Mouse (Mus musculus) midbrain, embryonic 11.5 days (tissue): ENCODE data around the gene Gm20425. TPM values are rescaled to one million over a fixed set of nuclear protein-coding genes. Genes with fewer than 3 reads are reported as not detected.

ENCODE experiments used
- ATAC-seq: fragments of 200-750 bp; cut with Nextera tagmentation; 2 replicates; pipeline ENCODE4 v1.8.0; 2017; ENCODE audit warnings: moderate TSS enrichment, moderate library complexity; ENCODE audit not compliant: low FRiP score
- DNase-seq: peaks from one replicate; pipeline ENCODE4 v3.0.0; 2015; ENCODE audit warnings: low spot score; ENCODE audit errors: missing footprints
- H3K27ac ChIP-seq: fragments of 300-500 bp; sonication (generic); 2 replicates; pipeline ENCODE4 v1.5.1; 2014; ENCODE audit warnings: low read depth, low read length
- H3K27me3 ChIP-seq: fragments of 300-500 bp; sonication (generic); 2 replicates; pipeline ENCODE4 v1.6.1; 2014; ENCODE audit warnings: mild to moderate bottlenecking, low read length, moderate library complexity, mixed read lengths; ENCODE audit not compliant: control insufficient read depth, insufficient read depth
- H3K36me3 ChIP-seq: fragments of 300-500 bp; sonication (generic); 2 replicates; pipeline ENCODE4 v1.6.1; 2014; ENCODE audit warnings: mild to moderate bottlenecking, low read length, moderate library complexity, mixed read lengths; ENCODE audit not compliant: control insufficient read depth, insufficient read depth
- H3K4me1 ChIP-seq: fragments of 300-500 bp; sonication (generic); 2 replicates; pipeline ENCODE4 v1.6.1; 2014; ENCODE audit warnings: low read length; ENCODE audit not compliant: control insufficient read depth, insufficient read depth
- H3K4me2 ChIP-seq: fragments of 300-500 bp; sonication (generic); 2 replicates; pipeline ENCODE4 v1.6.1; 2014; ENCODE audit warnings: mild to moderate bottlenecking, moderate library complexity
- H3K4me3 ChIP-seq: fragments of 300-500 bp; sonication (generic); 2 replicates; pipeline ENCODE4 v1.5.1; 2014; ENCODE audit warnings: low read depth, low read length
- H3K9ac ChIP-seq: fragments of 300-500 bp; sonication (generic); 2 replicates; pipeline ENCODE4 v1.6.1; 2014; ENCODE audit warnings: low read length
- H3K9me3 ChIP-seq: fragments of 300-500 bp; sonication (generic); 2 replicates; pipeline ENCODE4 v1.6.1; 2016; ENCODE audit warnings: low read length; ENCODE audit not compliant: control insufficient read depth
- WGBS: fragments of 180-500 bp; shearing (Covaris S2); extraction: QIAGEN DNeasy Blood & Tissue Kit; methylation state at CpG from one replicate; pipeline ENCODE4 v1.1.7; 2014; 5-methylcytosine and 5-hydroxymethylcytosine counted together
- polyA plus RNA-seq: library from polyadenylated mRNA; unstranded; fragments of >200 nt; fragmentation: Nextera tagmentation; extraction: Ambion mirVana; gene quantifications from 2 replicates; pipeline ENCODE4 v1.2.1, GENCODE M21; 2014

Gene Gm20425
- polyA plus RNA-seq, 1 experiment from 2014 or later = 4.6 TPM

DNA sequence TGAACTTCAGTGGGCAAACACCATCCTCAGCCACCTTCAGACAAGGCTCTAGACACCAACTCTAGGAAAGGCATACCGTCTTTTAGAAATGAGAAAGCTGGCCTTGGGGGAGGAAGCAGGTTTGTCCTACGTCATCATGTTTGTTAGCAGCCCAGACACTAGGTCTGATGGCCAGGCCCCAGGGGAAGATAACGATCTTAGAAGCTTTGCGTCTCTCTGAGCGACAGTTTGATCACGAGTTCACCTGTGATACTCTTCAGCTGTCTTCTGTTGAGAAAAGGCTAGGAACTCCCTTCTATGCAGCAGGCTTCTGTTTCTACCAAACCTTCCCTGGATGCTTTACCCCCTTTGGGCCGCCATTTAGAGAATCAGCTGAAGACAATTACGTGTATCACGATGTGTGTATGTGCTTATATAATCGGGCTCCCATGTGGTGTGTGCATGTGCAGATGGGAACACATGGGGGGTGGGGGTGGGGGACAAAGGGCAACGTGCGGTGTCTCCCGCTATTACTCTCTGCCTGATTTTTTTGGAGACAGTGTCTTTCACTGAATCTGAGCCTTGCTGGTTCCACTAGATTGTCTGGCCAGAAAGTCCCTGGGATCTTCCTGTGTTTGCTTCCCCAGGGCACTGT, 1.6 kb downstream of the Gm20425 start:
- DNase-seq = peak; percentile 79
- no peak overlapping the region for H3K9ac ChIP-seq
- WGBS = 94% methylated on average over 13 of the region's 13 CpGs
- no peaks in the 10 kb centered on the region for H3K9me3 ChIP-seq
- H3K27me3 ChIP-seq = no peaks in the 10 kb centered on the region
- H3K36me3 ChIP-seq = no peaks in the 10 kb centered on the region
- H3K4me1 ChIP-seq = no peaks in the 10 kb centered on the region
- no peak overlapping the region for H3K4me3 ChIP-seq
- no peak overlapping the region for H3K4me2 ChIP-seq
- H3K27ac ChIP-seq = no peak overlapping the region
- ATAC-seq = no peak

DNA sequence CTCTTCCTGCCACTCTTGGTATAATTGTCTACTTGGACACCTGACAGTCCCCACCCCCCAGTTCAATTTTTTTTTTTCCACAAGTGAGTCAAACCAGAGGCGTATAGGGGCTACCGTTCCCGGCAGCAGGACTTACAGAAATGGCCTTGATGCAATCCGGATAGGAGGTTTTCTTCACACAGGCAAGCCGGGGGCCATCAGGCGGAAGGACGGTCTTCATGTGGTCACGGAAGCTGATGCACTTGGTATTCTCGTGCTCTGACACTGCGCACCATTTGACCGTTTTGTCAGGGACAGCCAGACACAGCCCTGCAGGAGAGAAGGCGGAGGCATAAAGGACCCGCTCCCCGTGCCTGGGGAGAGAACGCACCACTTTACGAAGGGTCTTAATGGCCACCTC, 2.3 kb downstream of the Gm20425 start:
- ATAC-seq (no peak), DNase-seq (no peak)
- no peak overlapping the region for H3K9ac ChIP-seq
- no peak overlapping the region for H3K27ac ChIP-seq
- no peaks in the 10 kb centered on the region for H3K9me3 ChIP-seq
- H3K27me3 ChIP-seq = no peaks in the 10 kb centered on the region
- H3K4me3 ChIP-seq = no peak overlapping the region
- no peaks in the 10 kb centered on the region for H3K36me3 ChIP-seq
- 90% methylated on average over 16 of the region's 16 CpGs for WGBS
- no peak overlapping the region for H3K4me2 ChIP-seq
- H3K4me1 ChIP-seq = no peaks in the 10 kb centered on the region

DNA sequence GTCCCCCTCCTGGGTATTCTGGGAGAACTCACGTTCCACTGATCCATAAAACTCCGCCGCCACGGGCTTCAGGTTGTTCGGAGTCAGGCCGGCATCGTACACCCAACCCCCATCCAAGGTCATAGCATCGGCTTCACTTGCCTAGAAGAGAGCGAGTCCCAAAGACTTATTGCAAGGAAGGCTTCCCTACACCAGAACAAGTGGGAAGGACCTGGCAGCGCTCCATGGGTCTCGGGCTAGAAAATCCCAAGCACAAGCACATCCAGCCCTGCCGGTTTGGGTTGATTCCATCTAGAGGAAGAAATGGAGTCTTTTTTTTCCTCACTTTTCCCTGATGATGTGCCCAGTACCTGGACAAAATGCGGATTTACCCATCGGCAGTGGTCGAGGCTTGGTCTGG, 3.3 kb downstream of the Gm20425 start:
- no peaks in the 10 kb centered on the region for H3K4me1 ChIP-seq
- H3K27me3 ChIP-seq = no peaks in the 10 kb centered on the region
- 94% methylated on average over 15 of the region's 15 CpGs for WGBS
- DNase-seq (no peak), ATAC-seq (no peak)
- no peaks in the 10 kb centered on the region for H3K36me3 ChIP-seq
- H3K4me3 ChIP-seq = no peak overlapping the region
- H3K9me3 ChIP-seq = no peaks in the 10 kb centered on the region
- no peak overlapping the region for H3K9ac ChIP-seq
- no peak overlapping the region for H3K27ac ChIP-seq
- no peak overlapping the region for H3K4me2 ChIP-seq

DNA sequence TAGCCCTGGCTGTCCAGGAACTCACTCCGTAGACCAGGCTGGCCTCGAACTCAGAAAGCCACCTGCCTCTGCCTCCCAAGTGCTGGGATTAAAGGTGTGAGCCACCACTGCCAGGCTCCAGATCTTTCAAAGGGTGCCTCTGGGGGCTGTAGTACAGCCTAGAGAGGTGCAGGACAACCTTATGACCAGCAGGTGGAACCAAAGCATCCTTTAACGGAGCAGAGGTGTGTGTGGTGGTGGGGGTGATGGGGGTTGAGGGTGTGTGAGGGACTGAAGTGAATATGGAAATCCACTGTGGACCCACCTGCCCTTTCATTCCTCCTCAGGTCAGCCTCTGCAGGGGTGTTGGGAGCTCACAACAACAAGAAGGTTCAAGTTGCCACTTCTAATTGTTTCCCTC, 4.6 kb downstream of the Gm20425 start:
- Histone ChIP-seq H3K27ac (no peak overlapping the region), H3K9ac (no peak overlapping the region), H3K4me2 (no peak overlapping the region), H3K9me3 (no peaks in the 10 kb centered on the region), H3K27me3 (no peaks in the 10 kb centered on the region), H3K4me3 (no peak overlapping the region), H3K4me1 (no peaks in the 10 kb centered on the region), H3K36me3 (no peaks in the 10 kb centered on the region)
- ATAC-seq (no peak), DNase-seq (no peak)
- WGBS = 71% methylated on average over 3 of the region's 3 CpGs

DNA sequence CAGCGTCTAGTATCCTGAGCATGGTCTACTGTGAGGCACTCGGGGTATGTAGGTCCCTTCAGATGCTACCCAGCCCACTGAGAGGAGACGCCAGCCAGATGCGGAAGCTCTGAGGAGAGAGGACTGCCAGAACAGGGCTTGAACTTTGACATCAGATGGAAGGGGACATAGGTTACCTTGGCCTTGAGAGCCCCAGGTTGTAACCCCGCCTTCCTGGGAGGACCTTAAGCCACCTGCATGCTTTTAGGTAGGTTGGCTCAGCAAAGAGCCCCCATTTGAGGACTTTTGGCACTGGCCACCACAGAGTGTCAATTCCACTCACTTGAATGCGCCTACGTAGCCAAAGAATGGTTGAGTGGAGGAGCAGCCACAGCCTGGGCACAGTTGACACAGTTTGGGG, 5.4 kb downstream of the Gm20425 start:
- H3K4me2 ChIP-seq = no peak overlapping the region
- no peak for ATAC-seq
- H3K4me1 ChIP-seq = no peaks in the 10 kb centered on the region
- H3K27ac ChIP-seq = no peak overlapping the region
- H3K9ac ChIP-seq = no peak overlapping the region
- H3K36me3 ChIP-seq = no peaks in the 10 kb centered on the region; the same call in 1 of the 2 replicates
- WGBS = 92% methylated on average over 7 of the region's 7 CpGs
- no peak for DNase-seq
- no peaks in the 10 kb centered on the region for H3K9me3 ChIP-seq
- no peaks in the 10 kb centered on the region for H3K27me3 ChIP-seq
- H3K4me3 ChIP-seq = no peak overlapping the region

DNA sequence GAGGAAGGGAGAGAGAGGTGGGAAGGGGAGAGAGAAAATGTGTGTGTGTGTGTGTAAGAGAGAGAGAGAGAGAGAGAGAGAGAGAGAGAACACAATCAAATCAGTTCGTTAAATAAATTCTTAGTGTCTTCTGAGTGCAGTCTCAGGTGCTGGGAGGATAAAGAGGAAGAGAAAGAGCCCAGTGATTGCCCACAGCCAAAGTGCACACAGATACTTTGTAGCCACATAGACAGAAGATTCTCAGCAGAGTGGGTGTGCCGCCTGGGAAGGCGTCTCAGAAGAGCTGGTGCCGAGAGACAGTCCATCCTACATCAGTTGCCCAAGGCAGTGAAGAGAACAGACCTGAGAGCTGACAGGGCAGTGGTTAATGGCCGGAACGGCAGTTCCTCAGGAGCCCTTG, 15.8 kb downstream of the Gm20425 start:
- ATAC-seq = no peak
- WGBS = 86% methylated on average over 6 of the region's 6 CpGs
- H3K9ac ChIP-seq = no peak overlapping the region

DNA sequence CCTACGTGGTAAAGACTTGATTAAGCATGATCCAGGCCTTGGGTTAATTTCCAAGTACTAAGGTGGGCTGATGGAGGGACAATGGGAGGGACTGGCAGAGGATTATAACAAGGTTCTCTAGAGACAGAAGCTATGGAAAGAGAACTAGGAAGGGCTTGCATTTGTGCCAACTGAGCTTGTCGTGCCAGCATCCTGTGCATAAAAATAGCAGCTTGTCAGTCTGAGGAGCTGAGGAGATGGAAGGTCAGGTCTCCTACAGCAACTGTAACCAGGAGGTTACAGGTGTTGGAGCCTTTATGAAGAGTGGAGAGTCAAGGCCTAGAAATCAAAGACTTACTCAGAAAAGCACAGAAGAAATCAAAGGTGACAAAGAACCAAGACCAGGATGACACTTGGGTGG, 16.5 kb downstream of the Gm20425 start:
- Histone ChIP-seq H3K9me3 (no peaks in the 10 kb centered on the region), H3K27ac (no peak overlapping the region), H3K36me3 (no peaks in the 10 kb centered on the region; the same call in 1 of the 2 replicates), H3K9ac (no peak overlapping the region), H3K4me3 (no peak overlapping the region), H3K4me2 (no peak overlapping the region), H3K4me1 (no peaks in the 10 kb centered on the region), H3K27me3 (no peaks in the 10 kb centered on the region)
- DNase-seq = no peak
- ATAC-seq = no peak
- 85% methylated on average over 2 of the region's 2 CpGs for WGBS

More for the DNA sequence above, 15.8 kb downstream of the Gm20425 start:
- Histone ChIP-seq H3K36me3 (no peaks in the 10 kb centered on the region; the same call in 1 of the 2 replicates), H3K4me3 (no peak overlapping the region), H3K9me3 (no peaks in the 10 kb centered on the region), H3K27ac (no peak overlapping the region), H3K27me3 (no peaks in the 10 kb centered on the region), H3K4me1 (no peaks in the 10 kb centered on the region), H3K4me2 (no peak overlapping the region)
- DNase-seq = no peak

DNA sequence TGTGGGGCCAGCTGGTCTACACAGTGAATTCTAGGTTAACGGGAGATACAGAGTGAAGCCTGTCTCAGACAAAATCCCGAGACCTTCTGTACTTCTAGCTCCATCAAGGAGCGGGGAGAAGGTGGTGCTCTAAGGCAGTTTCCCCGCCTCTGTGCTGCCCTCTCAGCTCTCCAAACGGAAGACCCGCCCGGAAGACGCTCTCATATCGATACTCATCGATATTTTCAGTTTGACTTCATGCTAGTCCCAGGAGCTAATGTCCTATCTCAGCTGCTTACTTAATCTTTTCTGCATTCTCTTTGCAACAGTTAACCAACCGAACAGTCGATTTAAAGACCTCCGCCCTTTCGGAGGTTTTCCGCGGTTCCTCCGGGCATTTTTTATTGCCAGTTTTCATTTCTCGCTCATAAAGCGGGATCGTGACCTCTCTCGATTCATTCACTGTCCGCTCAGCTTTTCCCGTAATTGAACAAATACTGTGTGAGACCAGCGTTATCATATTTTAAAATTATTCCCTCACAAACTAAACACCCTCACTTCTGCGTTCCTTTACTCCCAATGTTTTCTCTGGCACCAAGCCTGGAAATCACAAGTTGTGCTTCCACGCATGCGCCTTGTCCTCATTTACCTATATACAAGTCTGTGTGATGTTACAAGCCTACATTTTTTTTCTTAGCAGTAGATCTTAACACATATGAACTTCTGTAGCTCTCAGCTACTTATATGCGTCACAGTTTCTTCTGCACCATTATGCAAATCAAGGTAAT, 17.3 kb downstream of the Gm20425 start:
- ATAC-seq = no peak
- no peak overlapping the region for H3K4me2 ChIP-seq
- H3K36me3 ChIP-seq = no peaks in the 10 kb centered on the region; the same call in 1 of the 2 replicates
- DNase-seq = no peak
- no peaks in the 10 kb centered on the region for H3K27me3 ChIP-seq
- H3K27ac ChIP-seq = no peak overlapping the region
- H3K4me1 ChIP-seq = no peaks in the 10 kb centered on the region
- no peaks in the 10 kb centered on the region for H3K9me3 ChIP-seq
- 84% methylated on average over 28 of the region's 28 CpGs for WGBS
- no peak overlapping the region for H3K4me3 ChIP-seq
- no peak overlapping the region for H3K9ac ChIP-seq

DNA sequence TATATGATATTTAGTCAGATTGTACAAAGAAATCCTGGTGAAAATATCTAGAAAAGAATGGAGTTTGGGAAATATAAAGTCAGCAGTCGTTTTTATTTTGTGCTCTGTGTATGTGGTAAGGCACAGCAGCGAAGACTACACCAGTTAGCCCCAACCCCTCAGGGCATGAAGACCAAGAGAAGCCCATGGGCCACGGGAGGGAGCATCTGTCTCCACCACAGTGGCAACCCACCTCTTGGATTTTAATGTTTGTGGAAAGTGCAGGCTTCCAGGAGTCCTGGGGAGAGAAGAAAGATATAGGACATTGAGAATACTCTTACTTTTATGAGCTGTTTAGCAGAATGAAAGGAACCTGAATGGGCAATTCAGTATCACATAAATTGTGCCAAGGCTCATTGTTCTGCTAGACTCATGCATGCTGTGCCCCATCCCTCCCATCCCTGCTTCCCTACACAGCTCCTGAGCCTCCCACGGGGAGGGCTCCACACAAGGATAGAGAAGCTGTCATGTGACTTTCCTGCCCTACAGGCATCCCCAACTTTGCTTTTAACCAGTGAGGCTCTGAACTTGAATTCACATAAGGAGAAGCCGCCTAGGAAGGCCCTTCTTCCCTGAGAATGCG, 21.2 kb downstream of the Gm20425 start:
- H3K4me3 ChIP-seq = no peak overlapping the region
- H3K4me2 ChIP-seq = no peak overlapping the region
- H3K27ac ChIP-seq = no peak overlapping the region
- H3K4me1 ChIP-seq = no peaks in the 10 kb centered on the region
- H3K36me3 ChIP-seq = no peaks in the 10 kb centered on the region; the same call in 1 of the 2 replicates
- ATAC-seq = no peak
- H3K9ac ChIP-seq = no peak overlapping the region
- DNase-seq = no peak
- 53% methylated on average over 6 of the region's 6 CpGs for whole genome bisulfite sequencing
- H3K27me3 ChIP-seq = no peaks in the 10 kb centered on the region
- H3K9me3 ChIP-seq = no peaks in the 10 kb centered on the region
